Mouse (Mus musculus) cerebellum, postnatal 25 days (tissue): Measurements from ENCODE around the gene Crnn.
A peak's percentile ranks its signal among the peaks of the same experiment; 100 is the strongest.

Experiments used
- DNase-seq, 2 experiments: peaks; one replicate each; pipeline ENCODE4 v3.0.0; 2021; ENCODE audit warnings: mixed read lengths in 2 of 2

Crnn gene

GRCm38 (mm10) chr3:93144510-93145051 is at the start of gene Crnn:
Crnn (plus strand) TSS chr3:93144787.
- no peak for DNase-seq

GRCm38 (mm10) chr3:93096447-93096846 is 48.1 kb upstream of the Crnn start:
- no peak for DNase-seq

GRCm38 (mm10) chr3:93111668-93112067 is 32.9 kb upstream of the Crnn start:
- DNase-seq = no peak

GRCm38 (mm10) chr3:93114481-93114880 is 30.1 kb upstream of the Crnn start:
- peak in 1 of 2 experiments; percentile 27 for DNase-seq

- no peak for DNase-seq
Measured at GRCm38 (mm10) chr3:93119101-93119500, 25.5 kb upstream of the Crnn start.

- DNase-seq = no peak
Measured at GRCm38 (mm10) chr3:93128052-93128451, 16.5 kb upstream of the Crnn start.

GRCm38 (mm10) chr3:93129076-93129475 is 15.5 kb upstream of the Crnn start:
- DNase-seq = no peak

GRCm38 (mm10) chr3:93130460-93130859 is 14.1 kb upstream of the Crnn start:
- peak; percentile 50 to 61 for DNase-seq

GRCm38 (mm10) chr3:93162502-93162901 is 17.9 kb downstream of the Crnn start:
- DNase-seq = no peak

GRCm38 (mm10) chr3:93162996-93163592 is 18.5 kb downstream of the Crnn start:
- DNase-seq = peak; percentile 8 to 13

- no peak for DNase-seq
Measured at GRCm38 (mm10) chr3:93180856-93181255, 36.3 kb downstream of the Crnn start.

- no peak for DNase-seq
Measured at GRCm38 (mm10) chr3:93196978-93197377, 52.4 kb downstream of the Crnn start, which contains the start of gene Flg2. Flg2 (plus strand) TSS chr3:93197278.
